Mouse (Mus musculus) testis, postnatal 10 days (tissue): ENCODE data around the gene Greb1.

ENCODE experiments used
- DNase-seq: peaks from one replicate; pipeline ENCODE4 v3.0.0; 2021; ENCODE audit warnings: low spot score

Gene Greb1

DNA sequence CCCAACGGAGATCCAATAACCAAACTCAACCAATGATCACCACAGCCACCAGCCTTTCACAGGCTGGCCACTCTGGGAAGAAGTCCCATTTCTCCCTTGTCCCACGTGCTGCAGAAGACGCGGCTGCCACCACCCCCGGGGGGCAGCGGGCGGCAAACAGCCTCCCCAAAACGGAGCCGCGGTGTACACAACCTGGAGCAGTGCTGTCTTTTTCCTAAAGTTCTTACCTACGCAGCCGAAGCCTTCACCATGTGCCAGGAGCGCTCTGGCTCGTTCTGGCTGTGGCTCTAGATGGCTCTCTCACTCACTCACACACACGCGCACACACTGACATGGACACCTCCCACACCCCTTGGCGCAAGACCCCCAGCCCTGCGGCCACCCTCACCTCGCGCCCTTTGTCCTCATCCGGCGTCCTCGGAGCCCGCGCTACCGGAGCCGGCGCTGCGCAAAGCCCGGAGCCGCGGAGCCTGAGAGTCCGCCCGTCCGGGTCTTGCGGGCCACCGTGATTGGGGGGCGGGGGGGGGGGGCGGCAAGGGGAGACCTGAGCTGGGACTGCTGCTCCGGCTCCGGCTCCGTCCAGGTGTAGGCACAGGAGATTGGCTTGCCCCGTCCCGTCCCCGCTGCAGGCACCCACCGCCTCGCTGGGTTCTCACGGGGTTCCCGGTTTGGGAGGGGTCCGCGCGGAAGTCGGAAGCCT lies at the start of gene Greb1:
Greb1 (minus strand) TSS at position 628 of the 700 bp plus-strand sequence.
- peak; percentile 72 for DNase-seq

DNA sequence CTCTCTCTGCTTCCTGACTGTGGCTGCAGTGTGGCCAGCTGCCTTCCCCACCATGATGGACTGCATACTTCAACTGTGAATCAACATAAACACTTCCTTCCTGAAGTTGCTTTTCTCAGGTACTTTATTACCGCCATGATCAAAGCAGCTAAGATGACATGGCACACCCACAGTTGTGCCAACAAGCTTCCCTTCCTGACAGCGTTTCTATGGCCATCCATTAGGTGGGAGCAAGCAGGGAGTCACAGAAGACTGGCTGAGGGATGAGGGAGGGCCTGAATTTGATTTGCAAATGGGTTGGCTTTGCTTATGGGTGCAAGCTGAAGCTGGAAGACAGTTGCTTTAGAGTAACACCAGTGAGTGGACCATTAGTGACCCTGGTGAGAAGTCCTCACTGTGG lies 49.1 kb upstream of the Greb1 start:
- no peak for DNase-seq

DNA sequence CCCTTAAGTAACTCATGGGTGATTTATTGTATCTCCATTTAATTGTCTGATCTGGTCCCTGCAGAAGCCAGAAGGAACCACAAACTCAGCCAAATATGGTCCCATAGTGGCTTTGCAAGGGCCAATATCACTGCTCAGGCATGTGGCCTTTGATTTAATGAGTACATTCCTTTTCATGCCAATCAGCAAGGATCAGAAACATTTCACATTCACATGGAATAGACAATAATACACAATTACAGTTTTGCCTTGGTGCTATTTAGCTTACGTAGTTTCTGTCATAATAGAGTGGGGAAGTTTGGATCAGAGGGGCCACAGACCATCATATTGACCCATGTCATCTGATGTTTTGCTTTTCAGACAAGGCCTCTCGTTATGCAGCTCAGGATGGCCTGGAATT lies 47.8 kb upstream of the Greb1 start:
- no peak for DNase-seq

DNA sequence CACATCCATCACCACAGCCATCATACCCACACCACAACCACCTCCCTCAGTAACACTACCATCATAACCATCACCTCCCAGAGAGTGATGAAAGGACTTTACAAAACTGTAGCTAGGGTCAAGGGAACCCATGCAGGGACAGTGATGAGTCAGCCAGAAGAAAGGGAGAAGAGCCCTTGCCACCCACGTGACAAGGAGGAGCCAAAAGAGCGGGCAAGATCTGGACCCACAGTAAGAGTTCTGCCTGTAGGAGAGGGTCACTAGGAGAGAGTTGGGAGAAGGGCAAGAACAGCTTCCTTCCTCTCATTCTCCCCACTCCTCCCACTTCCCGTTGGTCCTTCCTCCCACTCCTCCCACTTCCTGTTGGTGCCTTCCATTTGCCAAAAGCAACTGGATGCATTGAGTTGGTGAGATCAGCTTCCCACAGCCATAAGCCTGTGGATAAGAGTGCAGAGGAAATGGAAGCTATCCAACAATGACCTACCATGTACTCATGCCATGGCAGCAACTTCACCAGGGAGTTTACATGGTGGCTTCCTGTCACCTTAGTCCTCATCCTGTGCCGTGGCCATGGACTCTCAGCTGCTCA lies 46.6 kb upstream of the Greb1 start:
- DNase-seq: no peak

DNA sequence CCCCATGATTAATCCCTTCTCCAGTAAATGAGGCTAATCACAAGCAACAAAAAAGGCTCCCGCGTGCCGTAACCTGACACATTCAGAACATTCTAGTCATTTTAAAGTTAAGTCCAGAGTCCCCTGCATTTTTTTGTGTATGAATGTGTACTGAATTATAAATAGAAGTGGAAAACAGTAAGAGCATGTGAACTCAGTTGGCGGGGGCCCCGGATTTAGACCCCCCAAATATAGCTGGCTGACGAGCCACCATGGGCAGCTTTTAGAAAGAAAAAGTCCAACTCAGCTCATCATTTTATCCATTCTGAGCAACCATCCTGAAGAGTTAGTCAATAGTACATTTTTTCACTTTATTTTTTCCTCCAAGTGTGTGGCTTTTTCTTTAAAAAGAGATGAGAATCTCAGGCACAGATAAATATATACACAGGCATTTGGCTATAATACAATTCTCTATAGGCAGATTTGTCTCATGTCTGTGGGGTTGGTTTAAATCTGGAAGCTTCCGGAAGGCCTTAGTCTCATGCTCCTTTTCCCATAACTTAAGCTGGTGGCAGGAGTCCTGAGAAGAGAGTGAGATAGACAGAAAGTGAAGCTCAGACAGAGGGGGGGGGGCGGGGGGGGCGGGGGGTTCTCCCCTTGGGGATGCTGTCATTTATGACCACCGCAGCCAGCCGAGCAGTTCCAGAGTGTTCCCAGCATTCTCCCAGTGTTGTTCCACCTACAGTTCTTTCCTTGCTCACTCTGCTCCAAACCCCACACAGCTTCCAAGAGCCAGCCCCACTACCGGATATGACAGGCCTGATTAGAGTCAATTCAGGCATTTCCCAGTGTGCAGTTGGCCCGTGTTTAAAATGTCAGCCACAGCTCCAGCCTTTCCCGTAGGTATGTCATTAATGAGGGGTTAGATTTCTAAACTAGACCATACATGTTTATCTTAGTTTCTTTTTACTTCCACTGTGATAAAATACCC lies 44.2 kb upstream of the Greb1 start:
- DNase-seq: no peak

DNA sequence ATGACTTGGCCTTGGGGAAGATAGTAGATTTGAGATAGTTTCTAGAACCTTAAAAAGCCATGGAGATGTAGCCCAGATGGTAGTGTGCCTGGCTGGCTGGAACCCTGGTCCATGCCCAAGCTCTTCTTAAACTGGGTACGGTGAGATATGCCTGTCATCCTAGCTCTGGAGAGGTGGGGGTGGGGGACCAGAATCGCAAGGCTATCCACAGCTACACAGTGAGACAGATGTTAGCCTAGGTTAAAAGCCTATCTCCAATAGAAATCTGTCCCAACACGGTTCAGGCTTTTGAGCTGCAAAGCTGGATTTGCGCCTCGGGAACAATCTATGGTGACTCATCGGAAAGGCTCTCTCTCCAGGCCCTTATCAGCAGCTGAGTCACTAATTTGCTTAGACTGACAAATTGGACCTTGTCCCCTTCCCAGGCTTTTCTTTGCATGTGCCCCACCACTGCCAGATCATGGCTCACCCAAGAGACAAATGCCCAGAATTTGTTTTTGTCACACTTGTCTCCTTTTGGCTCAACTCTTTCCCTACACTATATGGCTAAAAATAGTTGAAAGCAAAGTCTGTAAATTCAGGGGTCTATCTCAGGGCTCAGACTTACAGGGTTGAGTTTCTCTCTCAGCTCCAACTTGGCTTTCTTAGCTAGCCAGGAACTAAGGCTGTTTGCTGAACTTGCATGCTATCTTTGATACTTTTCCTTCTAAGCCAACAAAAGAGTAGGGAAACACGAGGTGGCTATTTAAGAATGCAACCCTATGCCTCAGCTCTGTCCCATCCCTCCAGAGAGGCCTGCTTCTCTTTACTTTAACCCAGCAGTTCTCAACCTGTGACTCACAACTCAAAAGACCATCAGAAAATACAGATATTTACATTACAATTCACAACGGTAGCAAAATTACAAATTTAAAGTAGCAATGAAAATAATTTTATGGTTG lies 40.4 kb upstream of the Greb1 start:
- no peak for DNase-seq

DNA sequence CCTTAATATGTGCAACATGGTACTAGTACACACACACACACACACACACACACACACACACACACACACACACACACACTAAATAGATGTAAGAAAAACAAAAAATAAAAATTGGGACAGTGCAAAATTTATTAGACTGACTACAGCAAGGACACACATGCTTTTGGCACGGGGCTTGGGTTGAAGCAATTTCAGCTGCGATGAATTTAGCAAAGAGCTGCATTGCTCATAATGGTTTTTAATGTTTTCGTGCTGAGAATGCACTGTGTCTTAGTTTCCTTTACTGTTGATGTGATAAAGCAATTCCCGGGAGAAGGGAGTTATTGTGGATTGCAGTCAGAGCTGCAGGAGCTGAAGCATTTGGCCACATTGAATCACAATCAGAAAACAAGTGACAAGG lies 37.1 kb upstream of the Greb1 start:
- no peak for DNase-seq

DNA sequence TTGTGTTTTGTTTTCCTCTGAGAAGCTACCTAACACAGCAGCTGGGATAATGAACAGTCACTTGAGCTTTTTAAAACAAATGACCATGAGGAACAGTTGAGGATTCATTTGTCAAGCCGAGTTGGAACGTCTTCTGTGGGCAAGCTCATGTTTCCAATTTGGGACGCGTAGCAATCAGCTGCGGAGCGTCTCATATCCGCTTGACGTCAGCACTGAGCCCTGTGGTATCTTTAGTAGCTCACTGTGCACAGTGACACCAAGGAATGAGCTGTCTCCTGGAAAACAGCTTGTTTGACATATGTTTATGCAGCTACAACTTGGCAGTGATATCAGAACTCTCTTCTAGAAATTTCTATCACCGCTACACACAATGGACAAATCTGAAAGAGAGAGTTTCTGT lies 35.5 kb upstream of the Greb1 start:
- no peak for DNase-seq

DNA sequence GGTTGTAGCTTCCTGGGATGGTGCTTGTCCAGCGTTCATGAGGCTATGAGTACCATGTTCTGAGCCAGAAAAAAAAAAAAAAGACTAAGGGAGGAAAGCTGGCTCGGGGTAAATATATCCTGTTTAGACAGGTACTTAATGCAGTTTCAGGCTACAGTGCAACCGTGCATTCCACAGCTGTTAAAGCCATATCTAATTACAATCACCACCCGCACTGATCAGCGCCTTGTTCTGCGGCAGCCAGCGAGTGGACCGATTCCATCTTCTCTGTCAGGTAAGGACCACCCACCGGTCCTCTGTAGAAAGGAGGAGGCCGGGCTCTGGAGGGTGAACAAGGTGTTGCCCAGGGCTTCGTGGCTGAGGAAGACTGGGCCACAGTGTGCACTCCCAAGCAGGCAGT lies 34.0 kb upstream of the Greb1 start:
- no peak for DNase-seq

DNA sequence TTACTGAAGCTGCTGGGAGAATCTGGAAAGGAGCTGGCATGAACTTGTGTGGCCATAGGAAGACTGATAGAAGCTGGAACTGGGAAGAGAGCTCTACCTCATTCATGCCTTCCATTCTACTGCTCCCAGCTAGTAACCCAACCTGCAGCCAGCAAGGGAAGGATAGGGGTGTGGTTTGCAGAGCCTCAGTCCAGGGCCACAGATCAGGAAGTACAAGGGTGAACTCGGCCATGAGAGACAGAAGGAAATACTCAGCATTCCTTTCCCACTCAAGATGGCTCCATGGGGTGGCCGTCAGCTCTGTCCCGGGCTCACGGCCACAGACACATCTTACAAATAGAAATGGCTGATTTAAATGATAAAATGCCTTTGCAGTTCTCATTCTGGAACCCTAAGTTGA lies 30.4 kb upstream of the Greb1 start:
- no peak for DNase-seq

DNA sequence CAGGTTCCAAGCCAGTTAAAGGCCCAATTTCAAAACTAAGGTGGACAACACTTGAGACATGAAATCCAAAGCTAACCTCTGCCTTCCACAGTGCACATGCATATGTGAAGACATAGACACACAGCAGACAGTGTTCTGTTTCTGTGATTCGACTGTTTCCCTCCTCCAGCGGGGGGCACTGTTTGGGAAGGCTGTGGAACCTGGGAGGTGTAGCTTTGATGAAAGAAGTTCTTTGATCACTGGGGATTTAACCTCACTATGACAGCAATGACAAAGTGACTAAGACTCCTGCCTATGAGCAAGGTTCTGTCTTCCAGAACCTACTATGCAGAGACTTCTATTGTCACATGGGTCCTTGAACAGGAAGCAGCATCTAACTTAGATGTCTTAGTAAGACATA lies 29.1 kb upstream of the Greb1 start:
- no peak for DNase-seq

DNA sequence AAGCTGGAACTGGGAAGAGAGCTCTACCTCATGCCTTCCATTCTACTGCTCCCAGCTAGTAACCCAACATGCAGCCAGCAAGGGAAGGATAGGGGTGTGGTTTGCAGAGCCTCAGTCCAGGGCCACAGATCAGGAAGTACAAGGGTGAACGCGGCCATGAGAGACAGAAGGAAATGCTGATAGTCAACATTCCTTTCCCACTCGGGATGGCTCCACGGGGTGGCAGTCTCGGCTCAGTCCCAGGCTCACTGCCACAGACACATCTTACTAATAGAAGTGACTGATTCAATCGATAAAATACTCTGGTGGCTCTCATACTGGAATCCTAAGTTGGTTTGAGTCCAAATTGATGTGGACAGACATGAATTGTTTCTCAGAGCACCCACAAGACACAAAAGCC lies 27.8 kb upstream of the Greb1 start:
- peak; percentile 72 for DNase-seq

DNA sequence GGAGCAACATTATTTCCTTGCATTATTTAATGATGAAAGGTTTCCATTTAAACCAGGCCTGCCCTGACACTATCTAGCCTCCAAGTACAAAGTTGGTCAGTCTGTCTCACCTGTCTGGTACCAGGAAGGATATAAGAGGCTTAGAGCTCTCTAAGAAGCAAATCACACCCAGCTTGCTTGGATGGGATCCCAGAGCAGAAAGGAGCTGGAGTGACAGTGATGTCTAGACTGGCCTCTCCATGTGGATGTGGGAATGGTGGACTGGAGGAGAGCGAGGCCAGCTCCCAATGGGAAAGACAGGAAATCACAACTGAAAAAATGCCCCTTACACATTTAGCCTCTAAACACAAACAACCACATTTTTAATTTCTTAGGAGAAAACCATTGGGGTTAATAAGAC lies 23.0 kb upstream of the Greb1 start:
- DNase-seq: no peak

DNA sequence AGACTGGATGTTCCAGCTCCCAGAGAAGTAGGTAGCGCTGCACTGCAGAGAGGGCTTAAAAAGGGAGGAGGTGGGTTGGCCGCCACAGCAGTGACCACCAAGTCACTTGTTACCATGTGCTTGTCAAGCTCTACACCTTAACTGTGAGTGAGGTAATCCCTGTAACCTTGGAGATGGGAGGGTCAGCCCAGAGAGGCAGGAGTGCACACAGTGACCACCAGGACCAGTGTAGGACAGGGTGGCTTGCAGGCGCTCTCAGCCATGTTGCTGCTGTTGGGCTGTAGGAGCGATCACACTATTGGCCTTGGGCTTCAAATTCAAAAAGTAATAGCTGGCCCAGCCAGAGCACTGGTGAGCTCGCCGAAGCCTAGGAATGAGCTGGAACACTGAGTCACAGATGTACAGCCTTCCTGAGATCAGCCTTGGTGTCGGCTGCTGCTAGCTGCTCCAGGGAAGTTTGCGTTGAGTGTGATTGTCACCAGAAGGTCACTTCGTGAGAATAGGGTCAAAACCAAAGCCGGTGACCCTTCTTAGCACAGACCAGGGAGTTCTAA lies 21.6 kb upstream of the Greb1 start:
- no peak for DNase-seq

DNA sequence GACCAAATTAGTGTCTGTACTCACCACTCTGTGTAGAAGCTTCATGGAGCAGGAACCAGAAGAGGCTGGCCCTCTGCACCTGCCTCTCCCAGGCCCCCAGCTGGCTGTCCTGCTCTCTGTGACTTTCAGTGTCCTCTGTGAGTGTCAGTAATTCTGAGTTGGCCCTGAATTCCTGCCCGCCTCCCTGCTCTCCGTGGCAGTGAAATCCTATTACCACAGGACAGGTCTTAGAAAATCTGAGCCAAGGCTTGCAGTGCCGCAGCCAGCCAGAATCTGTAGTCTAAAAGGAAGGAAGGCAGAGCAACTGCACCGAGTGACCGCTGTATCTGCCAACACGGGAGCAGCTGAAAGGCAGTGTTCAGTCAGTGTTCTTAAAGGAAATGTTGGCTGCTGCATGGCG lies 20.1 kb upstream of the Greb1 start:
- DNase-seq: no peak

DNA sequence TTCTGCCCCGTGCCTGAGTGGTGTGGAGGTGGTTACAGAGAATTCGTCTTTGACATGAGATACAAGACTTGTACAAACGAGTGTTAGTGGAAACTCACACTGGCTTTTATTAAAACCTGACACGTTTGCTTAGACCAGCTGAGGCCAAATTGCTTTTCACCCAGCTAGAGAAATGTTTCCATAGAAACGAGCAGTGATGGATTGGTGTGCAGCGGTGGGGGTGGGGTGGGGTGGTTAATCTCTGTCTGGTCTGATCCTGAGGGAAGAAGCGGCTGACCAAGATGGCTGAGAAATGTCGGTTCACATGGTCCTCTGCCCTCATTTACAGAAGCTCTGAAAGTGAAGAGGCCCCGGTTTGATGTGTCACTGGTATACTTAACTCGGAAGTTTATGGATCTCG lies 17.8 kb upstream of the Greb1 start:
- no peak for DNase-seq

DNA sequence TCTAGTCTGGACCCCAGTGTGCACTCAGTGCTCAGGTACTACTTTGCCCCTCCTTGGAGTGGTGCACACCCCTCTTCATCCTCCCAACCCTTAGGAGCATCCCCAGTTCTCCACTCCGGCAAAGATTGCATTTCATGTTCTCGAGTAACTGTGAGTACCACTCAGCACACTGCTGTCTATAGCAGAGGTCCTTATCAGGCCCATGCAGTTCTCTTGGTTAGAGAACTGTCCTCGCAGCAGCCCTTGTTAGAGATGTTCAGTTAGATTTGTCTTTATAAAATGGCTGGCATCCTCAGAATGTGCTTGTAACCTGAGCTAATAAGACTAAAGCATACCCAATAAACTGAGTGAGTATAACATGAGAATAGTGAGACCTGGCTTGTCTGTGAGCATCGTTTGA lies 16.5 kb upstream of the Greb1 start:
- DNase-seq: no peak

DNA sequence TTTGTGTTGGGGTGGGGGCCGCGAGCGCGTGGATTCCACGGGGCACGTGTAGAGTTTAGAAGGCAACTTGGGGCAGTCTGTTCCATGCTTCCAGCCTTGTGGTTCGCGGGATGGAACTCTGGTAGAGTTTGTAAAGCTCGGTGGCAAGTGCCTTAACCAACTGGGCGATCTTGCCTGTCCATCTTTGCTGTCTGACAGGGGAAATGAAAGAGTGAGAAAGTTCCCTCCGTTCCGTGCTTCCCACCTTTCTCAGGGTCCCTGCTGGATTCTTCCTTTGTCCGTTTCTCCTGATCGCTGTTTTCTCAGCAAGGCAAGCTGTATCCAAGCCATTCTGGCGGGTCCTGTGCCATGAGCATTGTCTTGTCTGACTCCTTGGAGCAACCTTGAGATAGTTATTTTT lies 10.8 kb upstream of the Greb1 start:
- no peak for DNase-seq

DNA sequence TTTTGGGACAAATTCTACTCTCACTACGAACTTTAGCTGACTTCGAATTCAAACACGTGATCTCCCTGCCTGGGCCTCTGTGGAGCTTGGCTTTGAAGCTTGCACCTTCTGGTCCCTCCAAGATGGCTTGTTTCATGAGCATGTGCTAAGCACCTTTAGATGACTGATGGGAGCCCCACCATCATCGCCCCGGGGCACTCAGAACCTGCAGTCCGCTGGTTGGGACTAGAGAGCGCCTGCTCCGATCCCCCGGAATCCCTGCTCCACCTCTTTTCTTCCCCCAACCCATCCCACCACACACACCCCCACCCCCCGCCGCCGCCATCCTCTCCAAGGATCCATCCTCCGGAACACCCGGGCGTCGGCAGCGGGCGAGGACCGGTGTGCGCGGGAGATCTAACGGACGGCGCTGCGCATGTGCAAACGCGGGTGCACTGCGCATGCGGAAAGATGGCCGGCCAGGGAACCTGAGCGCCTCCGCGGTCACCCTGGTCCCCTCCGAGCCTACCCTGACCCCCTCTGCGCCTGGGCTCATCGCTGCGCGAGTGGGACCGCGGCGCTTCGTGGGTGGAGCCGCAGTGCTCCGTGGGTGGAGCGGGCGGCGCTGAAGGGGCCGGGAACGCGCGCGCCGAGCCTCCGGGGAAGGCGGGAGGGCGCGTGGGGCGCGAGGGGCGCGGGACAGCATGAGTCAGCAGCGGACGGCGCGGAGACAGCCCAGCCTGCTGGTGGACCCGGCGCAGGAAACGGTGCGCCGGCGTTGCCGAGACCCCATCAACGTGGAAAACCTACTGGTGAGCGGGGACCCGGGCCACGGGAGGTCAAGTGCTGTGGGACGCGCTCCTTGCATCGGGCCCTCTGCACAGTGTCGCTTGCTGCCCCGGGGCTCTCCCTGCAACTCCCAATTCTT lies 10.1 kb upstream of the Greb1 start, which contains the start of gene E2f6:
E2f6 (plus strand) TSS at position 439 of the 907 bp plus-strand sequence.
- DNase-seq: peak; percentile 89

DNA sequence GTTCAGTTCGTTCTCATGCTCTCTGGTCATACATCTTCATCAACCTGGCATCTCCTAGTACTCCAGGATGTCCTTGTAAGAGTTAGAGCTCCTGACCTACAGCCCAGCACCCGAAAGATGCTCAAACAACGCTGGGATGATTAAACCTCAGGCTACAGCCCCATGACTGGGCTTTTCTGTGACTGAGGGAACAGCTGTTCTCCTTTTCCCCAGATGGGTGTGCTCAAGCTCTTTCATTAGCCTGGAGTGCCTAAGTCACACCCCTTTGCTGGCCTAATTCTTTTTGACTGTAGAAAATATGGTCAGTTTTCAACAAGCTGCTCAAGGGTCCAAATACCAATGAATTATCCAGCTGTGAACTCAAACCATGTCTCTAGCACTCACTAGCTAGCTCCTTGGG lies 7.4 kb upstream of the Greb1 start:
- DNase-seq: peak; percentile 59
